Mouse (Mus musculus): ENCODE measurements at regions not wholly inside any gene's neighbourhood (a gene's known extent, or its start where the extent isn't known, plus 50 kb on each side); places are given as distances from the start of the nearest gene placed in this dataset.
"Not testable (repeated sequence)": the region's sequence is repeated elsewhere in the genome, so short reads cannot be mapped to it uniquely, and the experiment has no call there.

- intact Hi-C loops (cut with DNase I) = no loop called here
Measured at GRCm38 (mm10) chr1:150160314-150160713, 60.5 kb downstream of the Ptgs2 start.

GRCm38 (mm10) chr1:150164890-150165596 is 65.2 kb downstream of the Ptgs2 start:
- intact Hi-C loops (cut with DNase I) = no loop called here

GRCm38 (mm10) chr1:150165597-150165973 is 65.8 kb downstream of the Ptgs2 start:
- intact Hi-C loops (cut with DNase I) = no loop called here

- intact Hi-C loops (cut with DNase I) = no loop called here
Measured at GRCm38 (mm10) chr1:150167172-150167571, 67.3 kb downstream of the Ptgs2 start.

- intact Hi-C loops (cut with DNase I) = no loop called here
Measured at GRCm38 (mm10) chr1:150174204-150174603, 74.4 kb downstream of the Ptgs2 start.

- intact Hi-C loops (cut with DNase I) = no loop called here
Measured at GRCm38 (mm10) chr1:150177029-150177740, 77.4 kb downstream of the Ptgs2 start.

- intact Hi-C loops (cut with DNase I) = loop anchor here (5.0 kb wide), 1 partner anchor 345 kb away; no protein-coding TSS in a partner anchor
Measured at GRCm38 (mm10) chr1:150202022-150202421, 102.2 kb downstream of the Ptgs2 start.

- intact Hi-C loops (cut with DNase I) = no loop called here
Measured at GRCm38 (mm10) chr1:150212454-150212853, 106.8 kb upstream of the Pdc start.

- intact Hi-C loops (cut with DNase I) = no loop called here
Measured at GRCm38 (mm10) chr1:150216672-150217071, 102.5 kb upstream of the Pdc start.

GRCm38 (mm10) chr1:150218802-150219201 is 100.4 kb upstream of the Pdc start:
- intact Hi-C loops (cut with DNase I) = no loop called here

- intact Hi-C loops (cut with DNase I) = no loop called here
Measured at GRCm38 (mm10) chr1:150225529-150225928, 93.7 kb upstream of the Pdc start.

GRCm38 (mm10) chr1:150239504-150239903 is 79.7 kb upstream of the Pdc start:
- intact Hi-C loops (cut with DNase I) = not testable (repeated sequence)

GRCm38 (mm10) chr1:150240110-150240509 is 79.1 kb upstream of the Pdc start:
- intact Hi-C loops (cut with DNase I) = no loop called here

GRCm38 (mm10) chr1:150241153-150241552 is 78.1 kb upstream of the Pdc start:
- intact Hi-C loops (cut with DNase I) = no loop called here

GRCm38 (mm10) chr1:150242108-150242507 is 77.1 kb upstream of the Pdc start:
- intact Hi-C loops (cut with DNase I) = no loop called here

- intact Hi-C loops (cut with DNase I) = no loop called here
Measured at GRCm38 (mm10) chr1:150244916-150245315, 74.3 kb upstream of the Pdc start.

- intact Hi-C loops (cut with DNase I) = no loop called here
Measured at GRCm38 (mm10) chr1:150251422-150251821, 67.8 kb upstream of the Pdc start.

- intact Hi-C loops (cut with DNase I) = no loop called here
Measured at GRCm38 (mm10) chr1:150251876-150252275, 67.3 kb upstream of the Pdc start.

GRCm38 (mm10) chr1:150257596-150257995 is 61.6 kb upstream of the Pdc start:
- intact Hi-C loops (cut with DNase I) = loop anchor here (5.0 kb wide), 1 partner anchor 425 kb away; no protein-coding TSS in a partner anchor

- intact Hi-C loops (cut with DNase I) = no loop called here
Measured at GRCm38 (mm10) chr1:150260355-150260754, 58.9 kb upstream of the Pdc start.

GRCm38 (mm10) chr1:150266502-150266901 is 52.7 kb upstream of the Pdc start:
- intact Hi-C loops (cut with DNase I) = loop anchor here (5.0 kb wide), 1 partner anchor 409 kb away; no protein-coding TSS in a partner anchor

- intact Hi-C loops (cut with DNase I) = loop anchor here (5.0 kb wide), 1 partner anchor 410 kb away; no protein-coding TSS in a partner anchor
Measured at GRCm38 (mm10) chr1:150267003-150267402, 52.2 kb upstream of the Pdc start.

Measured in adrenal gland (tissue).